Mouse (Mus musculus) gastrocnemius, adult 18-20 months (tissue): ENCODE results near the gene Clec2h. TPM values are rescaled to one million over a fixed set of nuclear protein-coding genes. Genes with fewer than 3 reads are reported as not detected.
"Not testable (repeated sequence)": the region's sequence is repeated elsewhere in the genome, so short reads cannot be mapped to it uniquely, and the experiment has no call there.

Source experiments
- DNase-seq: peaks from one replicate; pipeline ENCODE4 v3.0.0; 2021; ENCODE audit warnings: low spot score
- long read RNA-seq, 2 experiments: library from polyadenylated mRNA; stranded (forward); transcript quantifications; one replicate each; pipeline ENCODE4 v2.0.0; 2021
- total RNA-seq, 2 experiments: library from RNA; stranded (reverse); gene quantifications; 2 replicates each; pipeline ENCODE4 v1.2.3; 2021

The Clec2h gene
- not detected for total RNA-seq
- long read RNA-seq, experiment 1 = 0 reads
- long read RNA-seq, experiment 2 = 0 reads

DNA sequence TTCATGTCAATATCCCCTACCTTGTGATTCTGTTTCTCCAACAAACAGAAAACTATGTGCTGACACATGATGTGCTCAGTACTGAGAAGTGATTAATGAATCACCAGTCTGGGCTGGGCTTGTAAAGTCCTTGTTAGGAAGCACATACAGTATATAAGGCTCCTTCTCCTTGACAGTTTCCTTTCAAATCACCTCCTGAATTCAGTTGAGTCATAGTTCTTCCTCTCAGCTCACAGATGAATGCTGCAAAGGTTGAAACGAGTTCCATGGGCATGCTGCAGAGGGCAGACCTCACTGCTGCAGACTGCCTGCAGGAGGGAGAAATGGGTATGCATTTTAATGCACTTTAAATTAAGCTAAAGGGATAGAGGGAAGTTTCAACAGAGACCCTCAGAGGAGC is at the start of gene Clec2h:
Gene Clec2h, plus strand, starts transcription at position 180 of the 400 bp plus-strand sequence.
- no peak for DNase-seq

DNA sequence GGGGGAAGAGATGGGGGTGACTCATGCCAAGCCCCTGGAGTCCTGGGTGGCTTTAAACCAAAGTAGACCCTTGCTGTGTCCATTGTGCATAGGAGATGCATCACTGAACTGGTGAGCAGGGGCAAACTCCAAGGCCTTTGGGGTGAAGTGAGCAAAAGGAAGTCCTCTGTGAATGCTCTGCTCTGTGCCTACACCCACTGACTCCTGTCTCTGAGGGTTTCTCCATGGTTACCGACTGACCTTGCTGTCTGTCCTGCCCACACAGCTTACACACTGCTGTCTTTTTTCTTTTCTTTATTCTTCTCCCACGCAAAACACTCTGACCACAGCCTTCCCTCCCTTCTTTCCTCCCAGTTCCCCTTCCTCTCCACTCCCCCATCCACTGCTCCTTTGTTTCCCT is 39.5 kb upstream of the Clec2h start:
- no peak for DNase-seq

DNA sequence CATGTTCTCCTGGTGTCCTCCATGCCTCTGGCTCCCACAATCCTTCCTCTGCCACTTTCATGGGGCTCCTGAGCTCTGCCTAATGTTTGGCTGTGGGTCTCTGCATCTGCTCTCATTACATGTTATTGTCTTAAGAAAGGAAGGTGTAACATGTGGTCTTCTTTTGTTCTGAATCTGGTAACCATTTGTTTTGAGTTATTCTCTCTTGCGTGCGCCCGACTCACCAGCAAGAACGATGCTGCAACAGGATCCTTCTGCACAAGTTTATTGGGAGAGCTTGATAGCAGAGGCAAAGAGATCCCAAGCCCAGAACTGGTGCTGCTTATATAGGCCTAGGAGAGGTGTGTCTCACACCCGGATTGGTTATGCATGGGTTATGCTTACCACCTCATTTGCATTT is 38.8 kb upstream of the Clec2h start, which contains the start of gene Klrb1a:
Gene Klrb1a, minus strand, starts transcription at position 101 of the 400 bp plus-strand sequence.
- not testable (repeated sequence) for DNase-seq

DNA sequence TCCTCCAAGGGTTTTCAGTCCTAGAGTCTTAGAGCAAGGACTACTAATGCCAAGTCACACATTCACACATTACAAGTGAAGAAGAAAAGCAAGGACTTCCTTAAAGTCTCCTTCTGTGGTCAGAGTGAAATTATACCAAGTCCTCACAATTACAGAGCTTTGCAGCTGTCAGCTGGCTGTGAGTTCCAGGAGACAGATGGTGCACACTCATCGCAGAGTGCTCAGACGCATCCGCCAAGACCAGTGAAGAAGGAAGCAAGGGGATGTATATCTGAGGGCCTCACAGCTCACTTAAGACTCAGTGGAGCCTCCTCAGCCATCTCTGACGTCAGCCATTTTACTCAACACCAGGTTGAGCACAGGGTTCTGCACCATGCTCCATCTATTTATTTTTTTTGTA is 37.8 kb upstream of the Clec2h start:
- no peak for DNase-seq

DNA sequence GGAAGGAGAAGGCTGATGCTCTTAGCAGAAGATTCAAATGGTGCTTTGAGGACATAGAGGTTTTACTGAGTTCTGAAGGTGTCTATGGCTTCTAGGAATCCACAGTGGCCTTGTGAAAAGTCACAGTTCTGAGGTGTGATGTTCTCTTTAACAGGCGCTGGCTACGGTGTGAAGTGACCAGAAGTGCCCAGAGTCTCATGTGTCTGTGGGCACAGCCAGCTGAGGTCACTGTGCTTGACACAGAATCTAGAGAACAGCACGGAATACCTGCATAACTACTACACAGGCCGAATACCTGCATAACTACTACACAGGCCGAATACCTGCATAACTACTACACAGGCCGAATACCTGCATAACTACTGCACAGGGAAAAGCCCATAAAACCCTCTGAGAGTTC is 36.9 kb upstream of the Clec2h start:
- DNase-seq = not testable (repeated sequence)

DNA sequence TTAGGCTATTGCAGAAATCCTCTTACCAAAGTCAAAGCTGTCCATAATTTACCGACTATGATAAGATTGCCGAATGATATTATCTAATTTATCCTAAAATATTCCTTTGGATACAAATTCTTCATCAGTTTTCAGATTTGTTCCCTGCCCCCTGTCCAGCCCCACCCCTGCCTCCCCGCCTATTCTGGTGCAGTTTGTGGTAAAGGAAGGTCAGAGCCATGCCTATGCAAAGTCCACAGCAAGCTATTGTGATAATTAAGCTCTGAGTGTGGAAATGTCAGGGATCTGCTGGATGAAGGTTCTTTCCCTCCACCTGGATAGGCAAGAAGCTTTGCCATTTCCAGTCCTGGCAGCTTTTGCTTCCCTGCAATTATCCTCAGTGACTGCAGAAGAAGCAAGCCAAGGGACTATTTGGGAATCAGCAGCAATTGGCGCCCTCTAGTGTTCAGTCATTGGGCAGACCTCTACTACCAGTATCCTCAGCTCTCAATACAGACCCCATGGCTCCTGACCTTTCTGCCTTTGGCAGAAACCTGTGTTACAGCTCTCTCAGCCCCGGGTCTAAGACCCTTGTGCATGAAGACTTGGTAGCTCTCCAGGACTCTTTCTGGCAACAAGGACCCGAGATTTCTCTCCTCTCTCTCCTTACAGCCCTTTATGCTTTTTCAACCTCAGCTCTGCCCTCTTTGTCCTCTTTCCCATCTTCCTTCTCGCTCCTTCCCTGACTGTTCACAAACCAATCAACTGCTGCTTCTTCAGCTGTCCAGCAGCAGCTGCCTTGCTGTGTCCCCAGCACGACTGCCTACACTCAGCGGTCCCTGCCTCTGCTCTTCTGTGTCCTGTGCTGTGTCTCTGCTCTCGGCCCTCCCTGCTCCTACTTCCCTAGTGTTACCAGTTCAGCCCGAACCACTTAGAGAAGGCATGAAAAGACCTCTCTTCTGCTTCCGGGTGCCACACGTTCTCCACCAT is 32.1 kb upstream of the Clec2h start:
- DNase-seq = peak; percentile 24

DNA sequence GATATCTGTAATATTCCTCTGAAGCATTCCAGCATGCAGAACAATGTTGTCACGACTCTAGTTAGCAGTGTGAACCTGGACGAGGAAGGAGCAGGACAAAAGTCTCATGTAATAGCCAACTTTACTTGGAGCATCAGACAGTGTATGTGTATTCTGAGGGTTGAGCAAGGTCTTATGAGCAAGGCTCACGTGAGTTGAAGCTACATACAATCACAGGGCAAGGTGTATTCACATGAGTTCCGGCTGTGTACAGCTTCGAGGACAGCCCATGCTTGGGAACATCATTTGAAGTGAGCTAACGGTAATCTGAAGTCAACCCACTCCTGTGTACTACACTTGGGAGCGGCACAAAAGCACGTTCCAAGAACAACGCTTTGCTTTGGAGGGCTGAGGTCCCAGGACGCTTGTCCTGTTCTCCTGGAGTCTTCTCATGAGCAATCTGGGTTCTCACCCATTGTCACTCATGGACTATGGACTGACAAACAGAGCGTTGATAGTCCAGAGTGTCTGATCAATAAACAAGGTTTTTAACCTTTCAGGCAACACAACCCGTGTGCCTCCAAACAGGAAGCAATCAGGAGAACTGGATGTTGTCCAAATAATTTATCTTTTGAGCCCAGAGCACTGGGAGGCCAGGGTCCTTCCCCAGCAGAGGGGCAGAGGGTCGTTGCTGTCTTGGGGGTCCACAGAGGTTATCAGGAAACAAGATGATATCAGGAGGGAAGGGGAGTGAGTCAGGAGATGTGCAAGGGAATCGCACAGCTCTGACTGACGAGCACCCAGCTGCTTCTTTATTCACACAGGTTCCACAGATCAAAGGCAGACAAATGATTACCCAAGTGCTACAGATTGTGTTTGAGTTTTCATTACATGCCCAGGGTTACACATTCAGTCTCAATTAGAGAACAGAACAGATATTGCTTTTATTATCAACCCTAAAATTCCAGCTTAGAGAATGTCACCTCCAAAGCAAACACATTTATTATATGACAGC is 31.0 kb upstream of the Clec2h start:
- not testable (repeated sequence) for DNase-seq

DNA sequence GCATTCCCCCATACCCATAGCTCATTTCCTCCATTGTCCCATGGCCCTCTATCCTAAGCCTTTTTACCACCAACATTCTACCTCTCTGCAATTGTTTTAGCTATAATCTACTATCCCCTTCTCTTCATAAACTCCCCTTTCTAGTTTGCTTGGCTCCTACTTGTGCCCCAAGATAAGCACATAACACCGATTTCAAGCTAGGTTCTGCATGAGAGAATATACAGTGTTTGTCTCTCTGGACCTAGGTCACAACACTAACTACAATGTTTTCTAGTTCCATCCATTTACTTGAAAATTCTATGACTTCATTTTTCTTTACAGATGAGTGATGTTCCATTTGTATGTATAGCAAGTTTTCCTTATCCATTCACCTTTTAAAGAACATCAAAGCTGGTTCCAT is 21.5 kb upstream of the Clec2h start:
- no peak for DNase-seq

DNA sequence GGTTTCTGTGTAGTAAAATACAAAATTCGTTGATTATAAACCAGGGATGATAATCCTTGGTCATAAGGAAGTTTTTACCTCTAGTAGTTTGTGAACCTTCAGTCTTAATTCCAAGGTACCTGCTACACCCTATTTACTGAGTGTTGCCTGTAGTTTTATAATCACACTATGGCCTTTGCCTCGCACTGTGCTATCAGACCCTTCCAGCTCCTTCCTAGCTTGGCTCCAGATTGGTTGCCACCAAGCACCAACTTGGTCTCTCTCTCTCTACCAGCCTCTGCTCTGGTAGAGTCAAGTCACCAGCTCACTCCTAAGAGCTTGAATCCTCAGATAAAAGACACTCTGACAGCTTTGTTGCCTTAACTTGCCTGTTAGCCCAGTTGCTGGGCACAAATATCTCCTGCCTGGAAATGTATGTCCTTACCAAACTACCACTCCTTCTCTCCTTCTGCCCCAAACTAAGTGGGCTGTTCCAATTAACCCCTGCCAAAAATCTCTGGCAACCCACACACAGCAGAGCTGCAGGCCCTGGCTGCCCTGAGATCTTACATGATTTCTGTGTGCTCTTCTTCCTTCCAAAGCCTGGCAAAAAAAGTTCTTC is 21.0 kb upstream of the Clec2h start:
- DNase-seq = no peak

DNA sequence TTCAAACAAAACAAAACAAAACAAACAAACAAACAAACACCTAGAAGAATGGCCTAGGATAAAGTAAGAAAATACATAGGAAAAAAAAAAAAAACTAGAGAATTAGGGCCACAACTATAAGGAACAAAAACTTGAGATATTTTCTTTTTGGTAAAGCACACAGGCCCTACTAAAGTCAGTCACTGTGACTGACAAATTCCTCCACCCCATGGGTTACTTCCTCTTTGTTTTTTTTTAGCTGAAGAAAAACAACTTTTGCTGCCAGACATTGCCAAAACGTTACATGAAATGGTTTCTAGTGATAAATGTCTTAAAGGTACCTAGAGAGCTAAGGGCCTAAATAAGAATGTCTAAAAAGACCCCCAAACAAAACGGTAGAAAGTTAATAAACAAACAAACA is 18.2 kb upstream of the Clec2h start:
- no peak for DNase-seq

DNA sequence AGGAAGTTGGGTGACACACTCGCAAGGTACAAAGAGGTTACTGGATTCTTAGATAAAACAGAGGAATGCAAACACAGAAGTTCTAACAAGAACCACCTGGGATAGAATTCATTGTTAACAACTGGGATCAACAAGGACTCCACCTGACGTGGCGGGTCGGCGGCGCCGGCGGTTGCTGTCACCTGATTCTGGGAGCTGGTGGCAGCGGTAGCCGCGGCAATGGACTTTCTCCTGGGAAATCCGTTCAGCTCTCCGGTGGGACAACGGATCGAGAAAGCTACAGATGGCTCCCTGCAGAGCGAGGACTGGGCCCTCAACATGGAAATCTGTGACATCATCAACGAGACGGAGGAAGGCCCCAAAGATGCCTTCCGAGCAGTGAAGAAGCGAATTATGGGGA is 17.5 kb upstream of the Clec2h start:
- not testable (repeated sequence) for DNase-seq

DNA sequence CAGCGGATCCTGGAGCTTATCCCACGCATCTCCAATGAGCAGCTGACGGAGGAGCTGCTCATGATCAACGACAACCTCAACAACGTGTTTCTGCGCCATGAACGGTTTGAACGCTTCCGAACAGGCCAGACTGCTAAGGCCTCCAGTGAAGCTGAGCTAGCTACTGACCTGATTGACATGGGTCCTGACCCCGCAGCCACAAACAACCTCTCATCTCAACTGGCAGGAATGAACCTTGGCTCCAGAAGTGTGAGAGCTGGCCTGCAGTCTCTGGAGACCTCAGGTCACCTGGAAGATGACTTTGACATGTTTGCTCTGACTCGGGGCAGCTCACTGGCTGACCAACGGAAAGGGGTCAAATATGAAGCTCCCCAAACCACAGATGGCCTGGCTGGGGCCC is 16.5 kb upstream of the Clec2h start:
- not testable (repeated sequence) for DNase-seq

DNA sequence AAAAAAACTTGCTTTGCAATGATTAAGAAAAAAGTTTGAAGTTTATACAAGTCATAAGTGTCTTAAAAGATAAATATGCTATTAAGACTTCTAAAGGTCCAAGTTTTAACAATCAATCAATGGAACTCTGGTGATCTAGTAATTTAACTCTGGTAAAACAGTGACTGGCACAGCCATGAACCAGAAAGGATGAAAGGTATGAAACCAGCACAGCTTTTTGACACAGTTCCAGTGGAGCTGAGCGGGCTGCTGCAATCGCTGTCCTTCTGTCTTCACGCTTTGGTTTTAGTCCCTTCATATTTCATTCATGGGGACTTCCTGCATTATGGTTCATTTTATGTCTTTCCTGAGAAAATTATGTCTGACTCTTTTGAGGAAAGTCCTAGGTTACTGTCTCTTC is 12.5 kb upstream of the Clec2h start:
- DNase-seq = no peak

DNA sequence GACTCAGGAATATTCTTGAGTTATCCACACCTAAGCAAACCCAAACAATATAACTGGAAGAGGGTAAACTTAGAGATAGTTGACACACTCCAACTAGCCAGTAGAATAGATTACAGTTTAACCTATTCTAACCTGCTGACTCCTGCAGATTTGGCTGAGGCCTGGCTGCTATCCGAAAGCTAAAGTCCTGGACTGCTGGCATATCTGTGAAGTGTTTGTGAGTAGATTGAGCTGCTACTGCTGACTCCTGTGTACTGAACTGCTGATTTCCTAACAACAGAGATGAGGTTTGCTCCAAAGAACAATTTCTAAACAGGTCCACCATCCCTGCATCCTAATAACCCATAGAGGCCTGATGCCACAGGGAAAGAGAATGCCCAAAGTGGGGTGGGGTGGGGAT is 12.0 kb upstream of the Clec2h start:
- DNase-seq = no peak

DNA sequence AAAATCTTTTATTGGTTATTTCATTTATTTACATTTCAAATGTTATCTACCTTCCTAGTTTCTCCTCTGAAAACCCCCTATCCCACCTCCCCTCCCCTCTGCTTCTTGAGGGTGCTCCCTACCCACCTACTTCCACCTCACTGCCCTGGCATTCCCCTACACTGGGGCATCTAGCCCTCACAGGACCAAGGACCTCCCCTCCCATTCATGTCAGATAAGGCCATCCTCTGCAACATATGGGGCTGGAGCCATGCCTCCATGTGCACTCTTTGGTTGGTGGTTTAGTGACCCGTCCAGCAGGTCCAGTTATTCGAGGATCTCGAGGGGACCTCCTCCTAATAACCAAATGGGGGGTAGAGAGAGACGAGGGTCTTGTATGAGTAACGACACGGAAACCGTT is 11.4 kb upstream of the Clec2h start:
- not testable (repeated sequence) for DNase-seq

DNA sequence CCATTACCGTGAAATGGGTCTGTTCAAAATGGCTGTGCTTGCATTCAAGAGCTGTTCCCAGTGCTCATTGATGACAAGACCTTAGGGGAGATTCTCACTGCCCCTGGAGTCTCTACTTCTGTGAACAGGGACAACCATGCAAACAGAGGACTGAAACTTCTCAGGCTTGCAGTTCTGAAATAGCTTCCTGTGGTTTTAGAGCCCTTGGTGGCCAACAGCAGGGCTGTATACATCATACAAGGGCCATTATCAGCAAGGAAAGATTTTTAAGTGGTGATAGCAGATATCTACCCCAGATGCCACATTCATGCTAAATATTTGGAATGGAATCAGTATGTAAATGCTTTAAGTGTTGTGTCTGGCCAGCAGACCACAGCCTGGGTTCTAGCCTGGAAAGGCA is 9.2 kb upstream of the Clec2h start:
- DNase-seq = no peak

DNA sequence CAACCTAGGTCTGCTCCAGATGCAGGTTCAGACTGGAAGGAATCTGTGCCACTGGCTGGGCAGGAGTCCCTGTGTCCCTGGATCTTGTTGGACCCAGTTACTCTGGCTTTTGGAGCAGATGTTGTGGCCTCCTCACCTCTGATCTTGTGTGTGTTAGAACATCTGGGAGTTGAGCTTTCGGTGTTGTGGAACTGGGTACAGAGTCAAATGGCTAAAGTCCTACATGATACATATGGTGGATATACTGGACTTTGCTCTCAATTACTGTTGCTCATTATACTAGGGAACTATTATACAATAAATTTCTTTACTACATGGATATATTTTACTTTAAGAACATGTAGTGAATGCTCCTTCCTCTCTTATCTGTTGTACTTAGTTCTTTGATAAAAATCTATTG is 936 bp upstream of the Clec2h start:
- DNase-seq = no peak

DNA sequence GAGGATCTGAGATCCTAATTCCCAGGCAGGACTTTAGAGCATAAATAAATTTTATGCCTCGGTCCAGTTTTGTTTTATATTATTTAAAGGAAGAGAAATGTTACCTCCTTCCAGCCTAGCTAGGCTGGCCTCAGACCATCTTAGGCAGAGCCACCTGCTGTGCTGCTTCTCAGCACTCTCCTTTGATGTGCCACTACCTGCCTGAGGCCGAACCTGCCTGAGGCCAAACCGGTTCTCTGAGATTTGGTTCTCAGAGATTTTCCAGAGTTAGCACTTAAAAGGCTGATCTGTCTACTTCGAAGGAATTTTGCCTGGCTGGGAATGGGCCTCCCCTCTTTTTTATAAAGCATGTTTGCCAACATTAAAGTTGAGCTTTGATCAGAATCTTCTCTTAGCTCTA is 7.8 kb downstream of the Clec2h start:
- no peak for DNase-seq

DNA sequence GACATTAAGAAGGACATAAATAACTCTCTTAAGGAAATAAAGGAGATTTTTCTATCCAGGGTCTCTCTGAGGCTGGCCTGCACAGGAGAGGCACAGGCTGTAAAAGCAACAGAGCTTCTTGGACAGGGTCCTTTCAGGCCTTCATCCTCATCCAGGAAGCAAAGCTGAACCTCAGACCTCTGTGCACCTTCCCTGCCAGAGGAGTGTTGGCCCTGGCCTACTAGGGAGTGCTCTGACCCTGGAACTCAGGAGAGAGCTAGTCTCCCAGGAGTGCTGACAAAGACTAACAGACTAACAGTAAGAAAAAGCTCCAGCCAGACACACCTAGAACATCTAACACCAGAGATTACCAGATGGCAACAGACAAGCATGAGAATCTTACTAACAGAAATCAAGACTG is 17.4 kb downstream of the Clec2h start:
- no peak for DNase-seq

DNA sequence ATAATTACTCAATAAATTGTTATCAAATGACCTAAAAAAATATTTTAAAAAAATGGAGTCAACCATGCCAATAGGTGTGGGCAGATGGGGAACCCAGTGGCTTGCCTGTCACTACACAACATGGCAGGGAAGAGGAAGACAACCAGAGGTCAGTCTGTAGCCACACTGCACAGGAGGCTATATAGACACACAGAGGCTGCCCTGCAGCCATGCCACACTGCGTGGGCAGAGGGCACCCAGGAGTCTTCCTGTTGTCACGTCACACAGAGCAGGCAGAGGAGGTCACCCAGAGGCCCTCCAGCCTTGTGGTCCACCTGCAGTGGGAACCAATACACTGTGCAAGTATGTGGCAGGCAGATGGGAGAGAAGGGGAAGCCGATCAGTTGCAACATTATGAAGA is 39.5 kb downstream of the Clec2h start:
- DNase-seq = no peak

DNA sequence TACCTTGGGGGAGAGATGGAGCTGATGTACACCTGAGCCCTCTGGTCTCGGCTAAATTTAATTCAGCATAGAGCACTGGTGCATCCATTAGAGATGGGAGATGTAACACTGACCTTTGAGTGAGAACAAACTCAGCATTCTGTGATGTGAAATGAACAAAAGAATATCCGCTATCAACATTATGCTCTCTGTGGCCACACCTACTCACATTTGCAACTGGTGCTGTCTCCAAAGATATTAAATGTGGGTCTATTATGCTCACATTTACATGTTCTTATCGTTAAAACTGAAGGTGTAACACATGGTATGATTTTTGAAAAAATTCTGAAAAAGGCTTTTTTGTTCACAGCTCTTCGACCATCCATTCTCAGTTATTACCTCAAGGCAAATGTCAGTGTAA is 60.8 kb downstream of the Clec2h start, which contains the start of gene Klrb1:
Gene Klrb1, minus strand, starts transcription at position 101 of the 400 bp plus-strand sequence.
- DNase-seq = no peak
